Mouse (Mus musculus) olfactory bulb, adult 2 months (tissue): Measurements from ENCODE around the gene Dab2ip.

Source experiments
- CTCF ChIP-seq: fragments of 200-500 bp; IDR thresholded peaks from 2 replicates; pipeline ENCODE4 v1.5.1; 2012; ENCODE audit warnings: low read depth, mild to moderate bottlenecking, low read length, moderate library complexity; ENCODE audit not compliant: insufficient read depth
- POLR2A ChIP-seq: fragments of 200-500 bp; IDR thresholded peaks from 2 replicates; pipeline ENCODE4 v1.6.1; 2012; ENCODE audit warnings: mild to moderate bottlenecking, low read depth, low read length, moderate library complexity; ENCODE audit not compliant: insufficient read depth

GRCm38 (mm10) chr2:35760867-35761266 lies 202.8 kb downstream of the Dab2ip start:
- TF ChIP-seq CTCF (no peak), POLR2A (no peak)
